Mouse (Mus musculus) common myeloid progenitor, adult 5-6 weeks (primary cell): ENCODE results near the gene Olfr1122. TPM values are rescaled to one million over a fixed set of nuclear protein-coding genes. Genes with fewer than 3 reads are reported as not detected.
"Not testable (repeated sequence)": the region's sequence is repeated elsewhere in the genome, so short reads cannot be mapped to it uniquely, and the experiment has no call there.

ENCODE experiments used
- ATAC-seq: replicated peaks from 2 replicates; pipeline ENCODE4 v1.8.0; 2016; ENCODE audit warnings: low read depth, mild to moderate bottlenecking, moderate TSS enrichment, inconsistent platforms; ENCODE audit not compliant: poor library complexity, severe bottlenecking
- total RNA-seq: library from RNA; stranded (forward); fragments of 200-1000, 187-1606 nt; gene quantifications from 2 replicates; pipeline ENCODE4 v1.2.3, GENCODE M21; 2017

Gene Olfr1122
- not detected in 2 replicates for total RNA-seq

DNA sequence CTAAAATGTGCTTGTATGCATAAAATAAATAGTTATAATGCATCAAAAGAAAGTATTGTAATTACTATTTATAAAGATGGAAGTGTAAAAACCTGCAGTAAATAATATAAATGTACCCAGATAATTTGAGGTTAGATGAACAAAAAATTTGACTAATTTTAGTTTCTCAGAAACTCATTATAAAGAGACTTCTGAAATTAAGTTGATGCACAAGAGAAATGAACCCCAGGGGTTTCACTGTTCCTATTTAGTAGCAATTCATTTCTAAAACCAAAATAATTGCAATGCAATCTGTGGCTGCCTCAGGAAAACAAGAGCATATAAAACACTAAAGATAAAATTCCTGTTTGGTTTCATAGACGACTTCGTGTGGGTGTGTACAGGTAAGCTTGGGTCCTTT, at the start of gene Olfr1122:
TSS of gene Olfr1122 (plus strand) at position 301 of the 400 bp plus-strand sequence.
- ATAC-seq: no peak

DNA sequence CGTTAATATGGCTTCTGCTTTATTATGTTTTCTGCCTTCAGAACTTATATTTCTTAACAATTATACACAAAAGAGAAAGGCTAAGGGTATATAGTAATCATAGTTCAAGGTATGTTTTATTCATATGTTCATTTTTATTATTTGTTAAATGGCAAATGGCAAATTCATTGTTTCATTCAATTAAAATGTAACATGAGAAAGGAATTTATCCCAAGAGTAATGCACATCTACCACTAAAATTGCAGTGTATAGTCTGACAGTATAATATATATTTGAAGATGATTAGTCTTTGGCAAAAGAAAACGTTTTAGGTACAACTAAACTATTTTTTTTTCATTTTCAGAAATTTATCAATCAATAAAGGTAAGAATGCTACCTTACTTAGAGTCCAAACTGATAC, 31.1 kb upstream of the Olfr1122 start, which contains the start of gene Olfr1120:
TSS of gene Olfr1120 (plus strand) at position 301 of the 400 bp plus-strand sequence.
- no peak for ATAC-seq

DNA sequence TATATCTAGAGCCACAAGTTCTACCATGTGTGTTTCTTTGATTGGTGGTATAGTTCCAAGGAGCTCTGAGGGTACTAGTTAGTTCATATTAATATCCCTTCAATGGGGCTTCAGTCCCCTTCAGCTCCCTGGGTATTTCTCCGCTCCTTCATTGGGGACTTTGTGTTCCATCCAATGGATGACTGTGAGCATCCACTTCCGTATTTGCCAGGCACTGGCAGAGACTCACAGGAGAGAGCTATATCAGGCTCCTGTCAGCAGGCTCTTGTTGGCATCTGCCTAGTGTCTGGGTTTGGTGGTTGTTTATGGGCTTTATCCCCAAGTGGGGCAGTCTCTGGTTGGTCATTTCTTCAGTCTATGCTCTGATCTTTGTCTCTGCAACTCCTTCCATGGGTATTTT, 25.5 kb upstream of the Olfr1122 start:
- not testable (repeated sequence) for ATAC-seq

DNA sequence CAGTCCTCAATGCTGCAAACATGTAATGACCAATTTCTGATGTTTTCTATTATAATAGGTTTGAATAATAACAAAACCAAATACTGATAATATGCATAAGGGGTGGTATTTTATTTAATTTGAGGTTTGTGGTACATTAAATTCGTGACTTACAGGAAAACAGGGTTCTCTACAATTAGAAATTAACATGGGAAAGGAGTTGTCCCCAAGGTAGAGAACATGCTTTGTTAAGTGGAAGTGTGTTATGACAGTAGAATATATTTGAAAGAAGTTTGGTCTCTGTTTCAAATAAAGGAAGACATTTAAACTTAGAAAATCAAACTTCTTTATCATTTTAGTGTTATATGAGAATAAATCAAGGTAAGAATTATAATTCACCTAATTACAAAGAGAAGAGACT, 16.1 kb upstream of the Olfr1122 start, which contains the start of gene Olfr1121:
TSS of gene Olfr1121 (plus strand) at position 301 of the 400 bp plus-strand sequence.
- ATAC-seq: no peak

DNA sequence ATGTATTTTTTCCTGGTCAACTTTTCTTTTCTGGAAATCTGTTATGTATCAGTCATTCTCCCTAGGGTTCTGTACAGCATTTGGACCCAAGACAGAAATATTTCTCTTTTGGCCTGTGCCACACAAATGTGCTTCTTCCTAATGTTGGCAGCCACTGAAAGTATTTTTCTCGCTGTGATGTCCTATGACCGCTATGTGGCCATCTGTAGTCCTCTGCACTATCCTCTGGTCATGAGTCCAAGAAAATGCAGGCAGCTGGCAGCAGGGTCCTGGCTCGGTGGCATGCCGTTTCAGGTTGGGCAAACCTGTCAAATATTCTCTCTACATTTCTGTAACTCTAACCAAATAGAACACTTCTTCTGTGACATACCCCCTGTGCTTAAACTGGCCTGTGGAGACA, 13.9 kb upstream of the Olfr1122 start:
- no peak for ATAC-seq

DNA sequence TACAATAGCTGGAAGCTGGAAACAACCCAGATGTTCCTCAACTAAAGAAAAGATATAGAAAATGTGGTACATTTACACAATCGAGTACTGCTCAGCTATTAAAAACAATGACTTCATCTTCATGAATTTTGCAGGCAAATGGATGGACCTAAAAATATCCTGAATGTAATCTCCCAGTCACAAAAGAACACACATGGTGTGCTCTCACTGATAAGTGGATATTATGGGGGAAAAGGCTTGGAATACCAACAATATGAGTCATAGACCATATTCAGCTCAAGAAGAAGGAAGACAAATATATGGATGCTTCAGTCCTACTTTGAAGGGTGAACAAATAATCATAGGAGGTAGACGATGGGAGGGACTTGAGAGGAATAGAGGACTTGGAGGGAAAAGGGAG, 1.7 kb upstream of the Olfr1122 start:
- no peak for ATAC-seq

DNA sequence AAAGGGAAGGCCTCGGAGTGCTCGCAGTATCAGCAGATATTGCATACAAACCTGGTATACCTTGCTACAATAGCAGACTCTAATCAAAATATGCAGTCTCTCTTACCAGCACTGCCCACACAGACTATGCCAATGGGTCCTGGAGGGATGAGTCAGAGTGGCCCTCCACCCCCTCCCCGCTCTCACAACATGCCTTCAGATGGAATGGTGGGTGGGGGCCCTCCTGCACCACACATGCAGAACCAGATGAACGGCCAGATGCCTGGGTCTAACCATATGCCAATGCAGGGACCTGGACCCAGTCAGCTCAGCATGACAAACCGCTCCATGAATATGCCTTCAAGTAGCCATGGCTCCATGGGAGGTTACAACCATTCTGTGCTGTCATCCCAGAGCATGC, 8.0 kb downstream of the Olfr1122 start:
- not testable (repeated sequence) for ATAC-seq

DNA sequence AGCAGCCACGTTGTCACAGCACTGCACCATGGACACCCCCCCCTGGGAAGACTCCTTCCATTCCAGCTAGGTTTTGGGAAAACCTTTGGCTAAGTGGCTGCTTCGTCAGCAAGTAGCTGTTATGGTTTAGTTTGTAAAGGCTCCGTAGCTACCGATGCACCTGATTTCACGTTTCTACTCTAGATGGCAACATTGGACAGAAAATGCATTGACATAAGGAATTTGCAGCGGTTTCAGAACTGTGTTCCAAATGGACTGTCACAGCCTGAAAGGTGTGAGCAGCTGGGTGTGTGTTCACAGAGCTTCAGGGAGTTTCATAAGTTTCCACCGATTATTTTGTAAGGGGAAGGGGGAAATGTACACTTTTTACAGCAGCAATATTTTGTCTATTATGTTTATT, 9.0 kb downstream of the Olfr1122 start:
- ATAC-seq: not testable (repeated sequence)

DNA sequence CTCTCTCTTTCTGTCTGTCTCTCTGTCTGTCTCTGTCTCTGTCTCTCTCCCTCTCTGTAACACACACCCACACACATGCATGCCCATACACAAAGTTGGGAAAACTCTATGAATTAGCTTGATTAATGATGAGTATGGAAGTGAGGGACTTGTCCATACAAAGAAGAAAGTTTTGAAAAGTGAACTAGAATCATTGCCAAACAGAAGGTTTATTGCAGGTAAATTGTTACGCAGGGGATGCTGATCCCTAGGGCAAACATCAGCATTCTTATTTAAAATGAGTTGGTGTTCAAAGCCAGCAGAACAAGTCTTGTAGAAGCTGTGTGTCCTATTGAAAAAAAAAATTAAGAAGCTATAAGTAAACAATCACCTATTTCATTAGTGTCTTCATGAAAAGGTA, 30.7 kb downstream of the Olfr1122 start, which contains the start of gene Olfr1123:
TSS of gene Olfr1123 (plus strand) at position 301 of the 400 bp plus-strand sequence.
- ATAC-seq: no peak

DNA sequence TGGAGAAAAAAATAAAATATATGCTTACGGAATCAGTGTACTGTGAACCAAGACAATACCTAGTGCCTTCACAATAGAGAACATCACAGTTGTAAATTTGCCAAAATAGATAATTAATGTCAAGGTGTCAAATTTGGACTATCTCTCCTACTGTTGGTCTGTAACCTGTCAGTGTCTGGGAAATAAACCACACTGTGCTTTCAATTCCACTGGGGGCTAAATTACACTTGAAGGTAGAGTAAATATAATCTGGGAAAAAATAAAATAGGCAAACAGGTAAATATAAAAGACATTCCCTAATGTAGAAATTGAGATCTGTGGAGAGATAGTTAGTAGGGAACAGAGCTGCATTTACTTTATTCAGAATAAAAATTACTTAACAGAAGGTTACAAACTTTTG, 44.3 kb downstream of the Olfr1122 start, which contains the start of gene Olfr1124:
TSS of gene Olfr1124 (plus strand) at position 301 of the 400 bp plus-strand sequence.
- no peak for ATAC-seq

DNA sequence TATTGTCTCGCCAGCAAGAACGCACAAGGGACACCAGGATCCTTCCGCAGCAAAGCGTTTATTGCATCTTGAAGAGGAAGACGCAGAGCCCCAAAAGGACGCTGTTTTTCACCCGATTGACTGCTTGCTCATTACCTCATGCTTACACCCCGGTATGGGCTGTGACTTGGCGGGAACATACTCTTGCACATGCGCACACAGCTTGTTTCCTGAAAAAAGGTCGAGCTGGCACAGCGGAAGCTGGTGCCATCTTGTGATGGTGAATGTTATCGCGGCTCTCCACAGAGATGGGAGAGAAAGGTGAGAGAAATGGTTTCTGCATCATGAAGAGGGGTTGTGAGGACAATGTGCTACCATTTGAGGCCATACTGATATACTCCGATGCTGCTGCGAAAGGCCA, 52.1 kb downstream of the Olfr1122 start:
- ATAC-seq: no peak

Other genes with a start within 250 kb of the Olfr1122 start
- not detected in 2 replicates for gene Olfr1110, start 245.5 kb upstream of the Olfr1122 start, total RNA-seq
- not detected in 2 replicates for gene Olfr1111, start 233.2 kb upstream of the Olfr1122 start, total RNA-seq
- gene Olfr1112, start 198.1 kb upstream of the Olfr1122 start, total RNA-seq: not detected in 2 replicates
- gene Olfr1113, start 176.9 kb upstream of the Olfr1122 start, total RNA-seq: not detected in 2 replicates
- not detected in 2 replicates for gene Olfr1115, start 137.8 kb upstream of the Olfr1122 start, total RNA-seq
- not detected in 2 replicates for gene Olfr1116, start 118.3 kb upstream of the Olfr1122 start, total RNA-seq
- not detected in 2 replicates for gene Olfr1118, start 78.3 kb upstream of the Olfr1122 start, total RNA-seq
- gene Olfr1120, start 31.0 kb upstream of the Olfr1122 start, total RNA-seq: not detected in 2 replicates
- not detected in 2 replicates for gene Olfr1121, start 16.0 kb upstream of the Olfr1122 start, total RNA-seq
- not detected in 2 replicates for gene Olfr1123, start 30.8 kb downstream of the Olfr1122 start, total RNA-seq
- gene Olfr1124, start 44.4 kb downstream of the Olfr1122 start, total RNA-seq: not detected in 2 replicates
- not detected in 2 replicates for gene Olfr1126, start 68.1 kb downstream of the Olfr1122 start, total RNA-seq
- not detected in 2 replicates for gene Pramel7, start 111.2 kb downstream of the Olfr1122 start, total RNA-seq
- not detected in 2 replicates for gene Pramel6, start 120.7 kb downstream of the Olfr1122 start, total RNA-seq
- not detected in 2 replicates for gene Olfr153, start 145.9 kb downstream of the Olfr1122 start, total RNA-seq
- gene Olfr1128, start 159.7 kb downstream of the Olfr1122 start, total RNA-seq: not detected in 2 replicates
- gene Olfr1129, start 188.1 kb downstream of the Olfr1122 start, total RNA-seq: not detected in 2 replicates
- gene Olfr1130, start 220.4 kb downstream of the Olfr1122 start, total RNA-seq: not detected in 2 replicates
- gene Olfr1131, start 241.3 kb downstream of the Olfr1122 start, total RNA-seq: not detected in 2 replicates